Mouse (Mus musculus) 3T3-L1 (cell line): ENCODE measurements around the gene Zfp729a.
A peak's percentile ranks its signal among the peaks of the same experiment; 100 is the strongest.

Experiments
- DNase-seq: peaks from one replicate; pipeline ENCODE4 v3.0.0-alpha.2; 2015; ENCODE audit warnings: low read depth, low spot score

The Zfp729a gene

GRCm38 (mm10) chr13:67637294-67638007 lies at the start of gene Zfp729a, which contains the start of gene Gm49345:
Gene Zfp729a, minus strand, starts transcription at chr13:67637791.
Gene Gm49345, minus strand, starts transcription at chr13:67637769.
- DNase-seq, result peak; percentile 97

GRCm38 (mm10) chr13:67686971-67687370 lies 49.4 kb upstream of the Zfp729a start, which contains the start of gene Zfp738:
Gene Zfp738, minus strand, starts transcription at chr13:67687071.
- DNase-seq, result no peak

- DNase-seq, result peak; percentile 20
Measured at GRCm38 (mm10) chr13:67683841-67684240, 46.2 kb upstream of the Zfp729a start.

GRCm38 (mm10) chr13:67682959-67683735 lies 45.6 kb upstream of the Zfp729a start:
- peak; percentile 95 for DNase-seq

GRCm38 (mm10) chr13:67674902-67675301 lies 37.3 kb upstream of the Zfp729a start:
- no peak for DNase-seq

- DNase-seq, result no peak
Measured at GRCm38 (mm10) chr13:67652496-67652895, 14.9 kb upstream of the Zfp729a start.

- DNase-seq, result peak; percentile 50
Measured at GRCm38 (mm10) chr13:67610108-67610507, 27.5 kb downstream of the Zfp729a start.

GRCm38 (mm10) chr13:67609066-67609876 lies 28.3 kb downstream of the Zfp729a start, which contains the start of gene Zfp729b:
Gene Zfp729b, minus strand, starts transcription at chr13:67609707.
- DNase-seq, result peak; percentile 89

- DNase-seq, result peak; percentile 84
Measured at GRCm38 (mm10) chr13:67572591-67573189, 64.9 kb downstream of the Zfp729a start.
